Mouse (Mus musculus) skeletal muscle tissue, postnatal 0 days (tissue): ENCODE measurements around the gene Cdiptos. TPM values are rescaled to one million over a fixed set of nuclear protein-coding genes. Genes with fewer than 3 reads are reported as not detected.

ENCODE experiments used
- polyA plus RNA-seq: library from polyadenylated mRNA; unstranded; fragments of >200 nt; fragmentation: Nextera tagmentation; extraction: Ambion mirVana; gene quantifications from 2 replicates; pipeline ENCODE4 v1.2.1, GENCODE M21; 2015

The Cdiptos gene
- polyA plus RNA-seq = 1.2 and 1.6 TPM in 2 replicates

DNA sequence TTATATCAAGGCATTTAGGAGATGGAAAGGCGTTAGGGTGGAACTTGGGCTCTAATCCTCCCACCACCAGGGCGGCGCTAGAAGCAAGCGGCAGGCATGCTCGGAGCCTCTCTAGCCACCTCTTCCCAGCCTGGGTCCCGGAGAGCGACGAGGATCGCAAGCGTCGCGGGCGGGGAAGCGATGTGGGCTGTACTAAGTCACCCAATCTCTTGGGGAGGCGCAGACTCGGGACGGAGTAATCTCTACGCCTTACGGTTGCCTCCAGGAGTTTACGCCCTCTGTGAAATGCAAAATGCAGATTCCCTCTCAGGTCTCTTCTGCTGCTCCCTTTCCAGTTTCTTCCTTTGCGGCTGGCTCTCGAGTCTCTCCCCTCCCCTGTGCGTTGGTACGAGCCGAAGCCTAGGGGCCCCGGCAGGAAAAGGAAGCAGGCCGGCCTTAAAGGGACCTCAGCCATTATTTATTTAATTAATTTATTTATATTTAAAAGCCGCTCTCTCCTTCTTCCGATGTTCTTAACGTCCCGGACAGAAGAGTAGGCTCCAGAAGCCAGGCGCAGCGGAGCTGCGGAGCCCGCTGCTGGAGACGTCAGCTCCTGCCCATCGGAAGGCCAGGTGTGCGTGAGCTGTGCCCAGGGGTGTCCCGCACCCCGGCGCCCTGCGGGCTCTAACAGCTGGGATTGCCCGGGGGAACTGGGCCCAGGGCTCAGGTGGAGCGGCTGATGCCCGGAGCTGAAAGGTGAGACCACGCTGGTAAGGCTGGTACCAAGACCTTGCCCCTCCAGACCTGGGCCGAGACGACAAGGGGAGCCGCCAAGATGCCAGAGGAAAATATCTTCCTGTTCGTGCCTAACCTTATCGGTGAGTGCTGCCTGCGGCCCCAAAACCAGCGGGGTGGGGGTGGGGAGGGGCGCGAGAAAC lies at the start of gene Cdiptos:
Gene Cdiptos (minus strand): TSS at position 149 of the 917 bp plus-strand sequence.

DNA sequence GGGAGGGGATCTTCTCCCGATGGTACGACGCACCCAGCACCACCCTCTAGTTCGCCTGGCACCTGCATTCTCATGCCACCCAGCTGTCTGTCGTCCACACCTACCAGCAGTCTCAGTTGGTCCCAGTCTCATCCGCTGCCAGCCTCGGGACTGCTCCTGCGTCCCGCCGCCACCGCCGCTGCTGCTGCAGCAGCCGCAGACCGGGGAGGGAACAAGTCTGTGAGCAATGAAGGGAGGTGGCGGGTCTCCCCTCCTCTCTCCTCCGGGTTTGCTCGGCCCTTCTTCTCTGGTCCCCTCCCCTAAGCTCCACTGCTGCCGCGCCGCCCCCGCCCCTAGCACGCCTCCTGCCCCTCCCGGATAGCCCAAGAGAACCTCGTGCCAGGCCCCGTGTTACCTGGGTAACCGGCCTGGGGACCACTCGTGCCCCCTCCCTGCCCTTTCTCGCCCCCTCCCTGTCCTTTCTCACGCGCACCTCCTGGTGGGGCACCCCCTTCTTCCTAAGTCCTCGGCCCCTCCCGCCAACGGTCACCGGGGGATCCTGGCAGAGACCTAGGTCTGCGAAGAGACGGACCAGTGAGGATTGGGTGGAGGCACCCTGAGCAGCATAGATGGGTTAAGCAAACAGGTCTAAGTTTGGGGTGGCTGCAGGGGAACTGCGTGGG lies 45.1 kb upstream of the Cdiptos start, which contains the start of the genes Gm42742 and Prrt2:
Gene Gm42742 (minus strand): TSS at position 197 of the 662 bp plus-strand sequence.
Gene Prrt2 (minus strand): TSS at position 311 of the 662 bp plus-strand sequence.

DNA sequence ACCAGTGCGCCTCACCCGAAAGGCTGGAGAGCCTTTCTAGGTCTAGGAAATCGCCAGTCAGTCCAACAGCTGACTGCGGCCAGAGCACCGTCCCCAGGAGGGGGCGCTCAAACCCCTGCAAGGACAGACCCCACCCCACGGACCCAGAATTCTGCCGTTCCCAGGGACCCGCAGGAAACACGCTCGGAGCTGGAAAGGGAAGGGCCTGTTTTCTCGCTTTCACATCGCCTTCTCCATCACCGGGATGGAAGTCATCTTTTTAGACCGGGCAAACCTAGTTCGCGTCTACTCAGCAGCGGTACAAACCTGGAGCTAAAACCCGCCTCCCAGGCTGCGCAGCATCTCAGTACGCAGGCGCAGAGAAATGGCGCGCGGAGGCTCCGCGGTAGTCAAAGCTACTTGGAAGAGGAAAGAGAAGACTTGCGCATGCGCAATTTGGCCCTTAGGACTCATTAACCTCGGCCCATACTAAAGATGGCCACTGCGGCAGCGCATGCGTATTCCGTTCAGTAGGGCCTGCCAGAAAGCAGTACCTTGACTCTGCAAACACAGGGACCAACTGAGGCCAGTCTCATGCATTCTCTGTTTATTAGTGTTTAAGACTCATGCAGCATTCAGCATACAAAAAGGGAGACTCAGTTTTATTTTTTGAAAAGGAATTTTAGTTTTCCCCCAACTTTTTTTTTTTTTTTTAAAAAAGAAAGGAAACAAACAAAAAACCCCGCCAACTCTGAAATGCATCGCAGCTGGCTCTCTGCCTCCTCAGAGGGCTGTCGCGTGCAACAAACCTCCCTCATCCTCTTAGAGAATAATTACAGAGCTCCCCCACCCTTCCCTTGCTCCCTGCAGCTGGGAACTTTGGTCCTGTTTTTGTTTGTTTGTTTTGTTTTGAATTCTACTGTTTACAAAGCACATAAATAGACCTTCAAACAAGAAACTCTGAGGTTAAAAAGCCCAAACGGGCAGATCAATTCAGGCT lies 41.4 kb upstream of the Cdiptos start, which contains the start of gene Pagr1a:
Gene Pagr1a (minus strand): TSS at position 382 of the 979 bp plus-strand sequence.

DNA sequence TGATC lies 40.4 kb upstream of the Cdiptos start, which contains the start of gene Pagr1b:
Gene Pagr1b (minus strand): TSS at position 4 of the 5 bp plus-strand sequence.

DNA sequence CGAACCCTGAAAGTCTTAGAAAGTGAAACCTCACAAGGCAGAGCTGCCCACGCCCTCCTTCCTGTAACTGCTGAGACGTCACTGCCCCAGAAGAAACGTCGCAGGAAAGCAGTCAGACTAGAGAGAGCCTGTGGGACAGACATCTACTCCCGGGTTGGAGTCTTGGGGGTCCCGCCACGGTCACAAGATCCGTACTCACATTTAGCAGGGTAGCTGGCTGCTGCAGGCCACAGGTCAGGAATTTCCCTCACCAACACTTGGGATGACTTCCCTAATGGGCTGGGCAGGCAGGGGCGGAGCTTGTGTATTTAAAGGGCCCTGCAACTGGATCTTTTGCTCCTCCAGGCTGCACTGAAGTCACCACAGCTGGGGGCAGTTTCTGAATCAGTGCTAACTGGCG lies 38.4 kb upstream of the Cdiptos start, which contains the start of gene Mvp:
Gene Mvp (minus strand): TSS at position 302 of the 400 bp plus-strand sequence.

DNA sequence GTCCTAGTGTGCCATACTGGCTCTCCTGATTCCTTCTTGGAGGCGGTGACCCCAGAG lies 177 bp downstream of the Cdiptos start, which contains the start of gene Cdipt:
Gene Cdipt (plus strand): TSS at position 22 of the 57 bp plus-strand sequence.

DNA sequence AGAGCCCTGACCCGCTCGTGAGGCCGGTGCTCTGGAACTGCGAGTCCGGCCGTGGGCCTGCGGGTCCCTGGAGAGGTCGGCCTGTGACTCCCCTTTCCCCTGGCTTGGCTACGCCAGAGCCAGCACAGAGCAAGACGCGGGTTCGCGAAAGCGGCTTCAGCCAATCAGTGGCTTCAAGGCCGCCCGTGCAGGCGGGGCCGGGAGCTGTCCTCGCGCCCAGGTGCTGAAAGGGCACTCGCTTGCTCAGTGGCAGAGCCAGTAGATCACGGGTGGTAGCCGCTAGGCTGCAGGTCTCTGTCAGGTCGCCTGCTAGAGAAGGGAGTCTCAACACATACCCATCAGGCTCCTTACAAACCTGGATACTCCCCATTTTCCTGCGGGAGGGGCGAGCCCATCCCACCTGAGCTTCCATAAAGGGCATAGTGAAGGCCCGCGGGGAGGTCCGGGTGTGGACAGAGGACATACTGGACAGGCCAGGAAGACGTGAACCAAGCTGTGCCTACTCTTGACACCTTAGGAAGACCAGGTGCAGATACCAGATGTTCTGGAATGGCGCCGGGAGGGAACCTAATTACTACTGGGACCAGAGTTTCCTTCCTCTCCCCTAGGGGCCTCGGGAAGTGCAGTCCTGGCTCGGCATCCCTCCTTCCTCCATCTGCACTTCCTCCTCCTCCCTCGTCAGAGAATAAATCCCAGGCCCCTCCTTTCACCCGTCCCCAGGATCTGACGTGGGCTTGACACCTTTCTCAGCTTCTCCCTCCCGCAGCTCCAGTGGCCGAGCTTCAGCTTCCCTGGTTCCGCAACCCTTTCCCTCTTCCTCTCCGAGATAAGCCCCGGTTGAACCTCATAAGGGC lies 25.9 kb downstream of the Cdiptos start, which contains the start of gene Sez6l2:
Gene Sez6l2 (plus strand): TSS at position 771 of the 854 bp plus-strand sequence.

DNA sequence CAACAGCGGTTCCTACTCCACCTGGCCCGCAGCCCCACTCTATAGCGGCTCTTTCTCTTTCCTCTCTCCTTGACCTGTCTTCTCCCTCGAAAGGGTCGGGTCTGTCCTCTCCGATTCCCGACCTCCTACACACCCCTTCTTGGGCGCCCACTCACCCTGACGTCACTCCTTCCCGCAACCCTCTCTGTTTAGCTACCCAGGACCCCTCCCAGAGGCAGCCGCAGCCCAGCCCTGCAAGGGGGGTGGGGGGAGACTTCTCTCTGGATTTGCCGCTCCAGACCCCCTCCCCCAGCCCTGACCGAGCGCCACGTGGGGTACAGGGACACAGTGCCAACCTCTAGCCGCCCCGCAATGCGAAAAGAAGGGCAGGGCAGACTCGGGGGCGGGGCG lies 26.5 kb downstream of the Cdiptos start, which contains the start of gene Asphd1:
Gene Asphd1 (minus strand): TSS at position 180 of the 390 bp plus-strand sequence.

DNA sequence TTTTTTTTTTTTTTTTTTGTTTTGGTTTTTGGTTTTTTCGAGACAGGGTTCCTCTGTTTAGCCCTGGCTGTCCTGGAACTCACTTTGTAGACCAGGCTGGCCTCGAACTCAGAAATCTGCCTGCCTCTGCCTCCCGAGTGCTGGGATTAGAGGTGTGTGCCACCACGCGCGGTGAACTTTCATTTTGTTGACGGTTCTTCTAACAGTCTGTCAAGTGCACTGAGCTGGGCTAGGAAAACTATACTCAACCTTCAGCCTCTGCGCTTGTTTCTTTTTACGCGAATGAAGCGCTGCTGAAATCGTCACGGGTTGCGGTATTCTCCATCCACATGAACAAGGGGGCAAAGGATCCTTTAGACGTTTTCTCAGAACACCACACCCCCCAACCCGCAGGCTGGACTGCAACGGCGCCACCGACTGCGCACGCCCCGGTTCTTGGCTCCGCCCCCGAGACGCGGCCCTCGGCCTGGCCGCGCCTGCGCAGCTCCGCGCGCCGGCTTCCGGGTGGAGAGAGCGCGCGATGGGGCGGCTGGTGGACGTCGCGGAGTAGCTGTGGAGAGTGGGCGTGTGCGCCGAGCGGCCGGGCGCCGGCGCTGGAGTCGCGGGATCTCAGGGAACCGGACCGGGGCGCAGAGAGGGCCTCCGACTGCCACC lies 47.4 kb downstream of the Cdiptos start, which contains the start of gene Kctd13:
Gene Kctd13 (plus strand): TSS at position 496 of the 654 bp plus-strand sequence.

DNA sequence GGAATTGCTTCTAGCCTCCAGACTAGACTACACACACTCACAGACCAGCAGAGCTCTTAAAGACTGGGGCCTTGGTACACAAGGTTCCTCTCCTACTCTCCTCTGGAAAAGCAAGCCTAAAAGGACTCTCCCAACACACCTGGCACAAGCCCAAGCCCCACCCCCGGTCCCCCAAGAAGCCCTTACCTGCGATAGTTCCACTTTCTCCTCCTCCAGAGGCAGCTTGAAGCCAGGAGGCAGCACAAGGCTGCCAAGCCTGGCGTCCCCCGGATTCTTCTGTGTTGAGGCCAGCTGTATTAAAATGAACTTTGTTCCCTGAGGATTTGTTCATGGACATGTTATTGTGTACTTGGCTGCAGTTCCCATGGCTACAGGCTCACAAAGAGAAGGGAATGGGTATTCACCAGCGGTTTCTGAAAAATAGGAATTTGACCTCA lies 53.3 kb downstream of the Cdiptos start, which contains the start of gene Tmem219:
Gene Tmem219 (minus strand): TSS at position 294 of the 437 bp plus-strand sequence.

Other genes starting within 250 kb of the Cdiptos start
- gene Mapk3, start 216.5 kb downstream of the Cdiptos start, polyA plus RNA-seq = 40.3 and 40.6 TPM in 2 replicates
- 1.2 and 2.3 TPM in 2 replicates for gene Gdpd3, start 209.8 kb downstream of the Cdiptos start, polyA plus RNA-seq
- 155 and 192 TPM in 2 replicates for gene Ypel3, start 199.1 kb downstream of the Cdiptos start, polyA plus RNA-seq
- 0.15 and 0.27 TPM in 2 replicates for gene Tbx6, start 194.6 kb downstream of the Cdiptos start, polyA plus RNA-seq
- 94.5 and 113 TPM in 2 replicates for gene Ppp4c, start 183.6 kb downstream of the Cdiptos start, polyA plus RNA-seq
- 1.6 and 1.8 TPM in 2 replicates for gene Fam57b, start 178.4 kb downstream of the Cdiptos start, polyA plus RNA-seq
- not detected in 2 replicates for gene 4930451I11Rik, start 144.5 kb downstream of the Cdiptos start, polyA plus RNA-seq
- gene Doc2a, start 128.7 kb downstream of the Cdiptos start, polyA plus RNA-seq = 0.24 and 0.37 TPM in 2 replicates
- 10.0 TPM in 2 replicates for gene Hirip3, start 114.1 kb downstream of the Cdiptos start, polyA plus RNA-seq
- gene Ino80e, start 113.7 kb downstream of the Cdiptos start, polyA plus RNA-seq = 28.3 and 39.2 TPM in 2 replicates
- gene Taok2, start 91.4 kb downstream of the Cdiptos start, polyA plus RNA-seq = 17.4 and 18.3 TPM in 2 replicates
- 22.8 and 29.8 TPM in 2 replicates for gene Tmem219, start 53.2 kb downstream of the Cdiptos start, polyA plus RNA-seq
- 6.0 and 7.1 TPM in 2 replicates for gene Kctd13, start 47.2 kb downstream of the Cdiptos start, polyA plus RNA-seq
- not detected in 2 replicates for gene Asphd1, start 26.5 kb downstream of the Cdiptos start, polyA plus RNA-seq
- 0.65 and 0.96 TPM in 2 replicates for gene Sez6l2, start 25.5 kb downstream of the Cdiptos start, polyA plus RNA-seq
- gene Cdipt, start 184 bp downstream of the Cdiptos start, polyA plus RNA-seq = 45.2 and 57.4 TPM in 2 replicates
- 13.8 and 18.8 TPM in 2 replicates for gene Mvp, start 38.5 kb upstream of the Cdiptos start, polyA plus RNA-seq
- gene Pagr1b, start 40.4 kb upstream of the Cdiptos start, polyA plus RNA-seq = not detected in 2 replicates
- 37.2 and 37.9 TPM in 2 replicates for gene Pagr1a, start 41.3 kb upstream of the Cdiptos start, polyA plus RNA-seq
- 9.2 and 17.4 TPM in 2 replicates for gene Gm42742, start 45.0 kb upstream of the Cdiptos start, polyA plus RNA-seq
- 3.0 and 4.0 TPM in 2 replicates for gene Prrt2, start 45.1 kb upstream of the Cdiptos start, polyA plus RNA-seq
- 21.3 and 26.0 TPM in 2 replicates for gene Maz, start 50.9 kb upstream of the Cdiptos start, polyA plus RNA-seq
- 20.9 and 23.2 TPM in 2 replicates for gene Kif22, start 66.4 kb upstream of the Cdiptos start, polyA plus RNA-seq
- not detected in 2 replicates for gene Zg16, start 111.2 kb upstream of the Cdiptos start, polyA plus RNA-seq
- gene AI467606, start 115.3 kb upstream of the Cdiptos start, polyA plus RNA-seq = 2.4 and 2.7 TPM in 2 replicates
- gene Qprt, start 146.1 kb upstream of the Cdiptos start, polyA plus RNA-seq = 5.4 and 5.8 TPM in 2 replicates
- gene Spn, start 161.7 kb upstream of the Cdiptos start, polyA plus RNA-seq = 0.22 and 0.63 TPM in 2 replicates
- gene Cd2bp2, start 220.0 kb upstream of the Cdiptos start, polyA plus RNA-seq = 22.0 and 23.9 TPM in 2 replicates
- gene Tbc1d10b, start 232.4 kb upstream of the Cdiptos start, polyA plus RNA-seq = 17.3 and 19.1 TPM in 2 replicates
- gene Mylpf, start 232.8 kb upstream of the Cdiptos start, polyA plus RNA-seq = 16,282 and 17,335 TPM in 2 replicates